Mouse (Mus musculus) spleen, postnatal 10 days (tissue): ENCODE data around the gene Hmgb1.

Experiments used
- DNase-seq, 2 experiments: peaks; one replicate each; pipeline ENCODE4 v3.0.0; 2021 to 2022; ENCODE audit warnings: low spot score in 2 of 2

The Hmgb1 gene

GRCm38 (mm10) chr5:149062833-149063232, 121.5 kb downstream of the Hmgb1 start:
- DNase-seq = no peak

- peak in 1 of 2 experiments; percentile 62 for DNase-seq
Measured at GRCm38 (mm10) chr5:149053352-149054168, 130.7 kb downstream of the Hmgb1 start.

GRCm38 (mm10) chr5:149052421-149053338, 131.6 kb downstream of the Hmgb1 start:
- peak; percentile 97 to 99 for DNase-seq

- DNase-seq = peak; percentile 74 to 82
Measured at GRCm38 (mm10) chr5:149051571-149052420, 132.5 kb downstream of the Hmgb1 start.

- no peak for DNase-seq
Measured at GRCm38 (mm10) chr5:149051194-149051570, 133.1 kb downstream of the Hmgb1 start.

- no peak for DNase-seq
Measured at GRCm38 (mm10) chr5:149050588-149051160, 133.6 kb downstream of the Hmgb1 start.

GRCm38 (mm10) chr5:149049435-149049834, 134.9 kb downstream of the Hmgb1 start:
- no peak for DNase-seq

- no peak for DNase-seq
Measured at GRCm38 (mm10) chr5:149048961-149049360, 135.3 kb downstream of the Hmgb1 start.

- no peak for DNase-seq
Measured at GRCm38 (mm10) chr5:149046650-149047049, 137.6 kb downstream of the Hmgb1 start.

- no peak for DNase-seq
Measured at GRCm38 (mm10) chr5:149045470-149046085, 138.7 kb downstream of the Hmgb1 start.

GRCm38 (mm10) chr5:149045054-149045453, 139.2 kb downstream of the Hmgb1 start:
- DNase-seq = no peak

GRCm38 (mm10) chr5:149044067-149044466, 140.2 kb downstream of the Hmgb1 start:
- no peak for DNase-seq

GRCm38 (mm10) chr5:149043240-149043639, 141.0 kb downstream of the Hmgb1 start:
- no peak for DNase-seq

- DNase-seq = peak; percentile 54 to 78
Measured at GRCm38 (mm10) chr5:149039825-149040224, 144.5 kb downstream of the Hmgb1 start.

GRCm38 (mm10) chr5:149037729-149038128, 146.6 kb downstream of the Hmgb1 start:
- DNase-seq = no peak

- DNase-seq = no peak
Measured at GRCm38 (mm10) chr5:149036920-149037319, 147.4 kb downstream of the Hmgb1 start.

- no peak for DNase-seq
Measured at GRCm38 (mm10) chr5:149032438-149032837, 151.9 kb downstream of the Hmgb1 start.

GRCm38 (mm10) chr5:149031199-149031750, 153.0 kb downstream of the Hmgb1 start:
- DNase-seq = peak; percentile 54 to 68

- no peak for DNase-seq
Measured at GRCm38 (mm10) chr5:149030103-149030502, 154.2 kb downstream of the Hmgb1 start.

GRCm38 (mm10) chr5:149028394-149028793, 155.9 kb downstream of the Hmgb1 start:
- DNase-seq = no peak
